Mouse (Mus musculus) embryonic facial prominence, embryonic 11.5 days (tissue): ENCODE measurements around the gene Lgals7. TPM values are rescaled to one million over a fixed set of nuclear protein-coding genes. Genes with fewer than 3 reads are reported as not detected.

ENCODE experiments used
- ATAC-seq: fragments of 200-750 bp; cut with Nextera tagmentation; replicated peaks from 2 replicates; pipeline ENCODE4 v1.8.0; 2017; ENCODE audit warnings: low read depth; ENCODE audit not compliant: insufficient number of reproducible peaks, low FRiP score, low TSS enrichment
- DNase-seq: peaks from one replicate; pipeline ENCODE4 v3.0.0-alpha.2; 2015; ENCODE audit warnings: low spot score
- H3K27ac ChIP-seq: fragments of 300-500 bp; sonication (generic); replicated peaks from 2 replicates; pipeline ENCODE4 v1.5.1; 2014; ENCODE audit warnings: mild to moderate bottlenecking, low read depth, low read length, control low read depth
- H3K27me3 ChIP-seq: fragments of 300-500 bp; sonication (generic); 2 replicates; pipeline ENCODE4 v1.6.1; 2014; ENCODE audit warnings: mild to moderate bottlenecking, low read length, moderate library complexity, mixed read lengths; ENCODE audit not compliant: control insufficient read depth, insufficient read depth
- H3K36me3 ChIP-seq: fragments of 300-500 bp; sonication (generic); replicated peaks from 2 replicates; pipeline ENCODE4 v1.6.1; 2014; ENCODE audit warnings: low read depth, mild to moderate bottlenecking, low read length, moderate library complexity, mixed read lengths; ENCODE audit not compliant: control insufficient read depth, insufficient read depth
- H3K4me1 ChIP-seq: fragments of 300-500 bp; sonication (generic); 2 replicates; pipeline ENCODE4 v1.6.1; 2014; ENCODE audit warnings: low read length, mixed read lengths; ENCODE audit not compliant: control insufficient read depth, insufficient read depth
- H3K4me2 ChIP-seq: fragments of 300-500 bp; sonication (generic); 2 replicates; pipeline ENCODE4 v1.6.1; 2014; ENCODE audit warnings: low read depth, mild to moderate bottlenecking, control low read depth, low read length, moderate library complexity
- H3K4me3 ChIP-seq: fragments of 300-500 bp; sonication (generic); 2 replicates; pipeline ENCODE4 v1.5.1; 2014; ENCODE audit warnings: low read depth, low read length, control low read depth
- H3K9ac ChIP-seq: fragments of 300-500 bp; sonication (generic); replicated peaks from 2 replicates; pipeline ENCODE4 v1.6.1; 2014; ENCODE audit warnings: mild to moderate bottlenecking, control low read depth, low read length
- H3K9me3 ChIP-seq: fragments of 300-500 bp; sonication (generic); replicated peaks from 2 replicates; pipeline ENCODE4 v1.6.1; 2016; ENCODE audit warnings: mild to moderate bottlenecking, low read length, inconsistent platforms, mixed read lengths; ENCODE audit not compliant: control insufficient read depth
- WGBS: fragments of 180-500 bp; shearing (Covaris S2); extraction: QIAGEN DNeasy Blood & Tissue Kit; methylation state at CpG from one replicate; pipeline ENCODE4 v1.1.7; 2014; 5-methylcytosine and 5-hydroxymethylcytosine counted together
- polyA plus RNA-seq: library from polyadenylated mRNA; unstranded; fragments of >200 nt; fragmentation: Nextera tagmentation; extraction: Ambion mirVana; gene quantifications from 2 replicates; pipeline ENCODE4 v1.2.1, GENCODE M21; 2014

The Lgals7 gene
- polyA plus RNA-seq, 1 experiment from 2014 or later: 0.98 TPM

DNA sequence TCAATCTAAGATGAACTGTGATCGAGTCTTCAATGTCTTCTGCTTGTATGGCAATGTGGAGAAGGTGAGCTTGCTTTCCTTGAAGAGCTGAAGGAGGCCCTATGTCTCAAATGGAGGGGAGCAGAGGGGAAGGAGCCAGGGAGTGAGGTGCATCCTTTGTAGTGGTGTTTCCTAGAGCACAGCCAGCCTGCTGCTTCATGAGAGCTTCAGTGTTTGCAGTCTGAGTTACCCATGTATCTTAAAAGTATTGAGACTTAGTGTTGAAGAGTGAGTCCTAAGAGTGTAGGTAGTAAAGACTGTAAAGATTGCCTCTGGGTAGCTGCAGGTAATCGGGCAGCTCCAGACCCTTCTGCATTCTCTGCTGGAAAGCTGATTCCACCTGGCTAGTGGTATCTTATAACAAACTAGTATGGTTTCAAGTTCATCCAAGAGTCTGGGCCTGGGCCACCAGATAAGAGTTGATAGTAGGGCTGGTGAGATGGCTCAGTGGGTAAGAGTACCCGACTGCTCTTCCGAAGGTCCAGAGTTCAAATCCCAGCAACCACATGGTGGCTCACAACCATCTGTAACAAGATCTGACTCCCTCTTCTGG lies 44.7 kb upstream of the Lgals7 start:
- Histone ChIP-seq H3K27me3 (no peaks in the 10 kb centered on the region), H3K4me1 (no peaks in the 10 kb centered on the region; the same call in 1 of the 2 replicates), H3K36me3 (peaks cover 51% of the 10 kb centered on the region), H3K4me2 (no peak overlapping the region), H3K9ac (no peak overlapping the region), H3K9me3 (no peaks in the 10 kb centered on the region), H3K4me3 (no peak overlapping the region), H3K27ac (no peak overlapping the region)
- DNase-seq (no peak), ATAC-seq (no peak)
- 87% methylated on average over 4 of the region's 4 CpGs for WGBS

DNA sequence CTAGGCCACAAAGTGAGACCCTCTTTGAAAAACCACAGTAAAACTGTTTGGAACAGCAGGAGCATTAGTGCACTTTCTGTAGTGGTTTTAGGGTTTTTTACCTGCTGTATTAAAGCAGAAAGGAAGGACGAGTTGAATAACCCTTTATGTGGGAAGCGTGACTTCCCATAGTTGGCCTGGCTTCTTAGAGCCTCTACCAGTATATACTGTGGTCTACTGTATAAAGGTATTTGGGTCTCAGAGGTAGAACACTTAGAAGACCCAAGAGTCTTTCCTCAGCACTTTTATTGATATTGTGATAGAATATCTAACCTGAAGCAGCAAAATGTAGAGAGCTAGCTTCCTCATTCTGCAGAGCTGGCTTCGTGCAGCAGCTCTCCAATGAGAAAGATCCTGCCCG lies 44.1 kb upstream of the Lgals7 start:
- H3K4me2 ChIP-seq: no peak overlapping the region
- H3K36me3 ChIP-seq: peaks cover 51% of the 10 kb centered on the region
- 89% methylated on average over 4 of the region's 4 CpGs for WGBS
- H3K9ac ChIP-seq: no peak overlapping the region
- H3K9me3 ChIP-seq: no peaks in the 10 kb centered on the region
- H3K4me3 ChIP-seq: no peak overlapping the region
- H3K27me3 ChIP-seq: no peaks in the 10 kb centered on the region
- ATAC-seq (no peak), DNase-seq (no peak)
- H3K27ac ChIP-seq: no peak overlapping the region
- no peaks in the 10 kb centered on the region; the same call in 1 of the 2 replicates for H3K4me1 ChIP-seq

DNA sequence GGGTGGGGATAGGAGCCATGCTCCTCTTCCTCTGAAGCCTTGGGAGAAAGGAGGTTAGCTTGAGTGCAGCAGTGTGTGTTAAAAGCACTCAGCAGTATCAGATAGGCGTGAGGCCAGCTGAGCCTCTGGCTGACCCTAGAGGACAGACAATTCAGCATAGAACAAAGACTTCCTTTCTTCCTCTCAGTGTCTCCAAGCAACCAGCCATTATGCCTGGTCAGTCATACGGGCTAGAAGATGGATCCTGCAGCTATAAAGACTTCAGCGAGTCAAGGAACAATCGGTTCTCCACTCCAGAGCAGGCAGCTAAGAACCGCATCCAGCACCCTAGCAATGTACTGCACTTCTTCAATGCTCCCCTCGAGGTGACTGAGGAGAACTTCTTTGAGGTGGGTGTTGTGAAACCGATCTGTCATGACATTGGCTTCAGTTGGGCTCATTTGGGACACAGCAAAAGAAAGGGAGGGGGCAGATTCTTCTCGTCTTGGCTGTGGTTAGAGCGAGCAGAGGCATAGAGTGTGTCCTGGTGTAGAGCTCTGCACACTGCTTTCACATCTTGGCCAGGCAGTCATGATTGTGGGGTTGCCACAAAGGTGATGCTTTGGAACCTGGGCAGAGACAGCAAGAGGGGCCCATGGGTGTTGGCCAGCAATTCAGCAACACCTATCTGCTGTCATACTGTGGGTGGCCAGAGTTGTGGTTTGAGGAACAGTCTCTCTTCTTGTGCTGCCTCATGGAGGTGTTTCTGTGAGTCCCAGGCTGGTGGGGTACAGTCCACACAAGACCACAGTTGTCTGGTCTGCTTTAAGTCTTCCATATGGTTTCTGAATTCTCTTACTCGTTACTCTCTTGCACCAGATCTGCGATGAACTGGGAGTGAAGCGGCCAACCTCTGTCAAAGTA lies 43.0 kb upstream of the Lgals7 start:
- no peaks in the 10 kb centered on the region; the same call in 1 of the 2 replicates for H3K4me1 ChIP-seq
- peak; percentile 17; the same call in 1 of the 2 replicates for ATAC-seq
- H3K4me3 ChIP-seq: no peak overlapping the region
- H3K27me3 ChIP-seq: no peaks in the 10 kb centered on the region
- H3K27ac ChIP-seq: no peak overlapping the region; the same call in 1 of the 2 replicates
- WGBS: 61% methylated on average over 12 of the region's 12 CpGs
- no peak overlapping the region for H3K9ac ChIP-seq
- H3K36me3 ChIP-seq: peaks cover 45% of the 10 kb centered on the region
- H3K4me2 ChIP-seq: no peak overlapping the region
- no peak for DNase-seq
- H3K9me3 ChIP-seq: no peaks in the 10 kb centered on the region

DNA sequence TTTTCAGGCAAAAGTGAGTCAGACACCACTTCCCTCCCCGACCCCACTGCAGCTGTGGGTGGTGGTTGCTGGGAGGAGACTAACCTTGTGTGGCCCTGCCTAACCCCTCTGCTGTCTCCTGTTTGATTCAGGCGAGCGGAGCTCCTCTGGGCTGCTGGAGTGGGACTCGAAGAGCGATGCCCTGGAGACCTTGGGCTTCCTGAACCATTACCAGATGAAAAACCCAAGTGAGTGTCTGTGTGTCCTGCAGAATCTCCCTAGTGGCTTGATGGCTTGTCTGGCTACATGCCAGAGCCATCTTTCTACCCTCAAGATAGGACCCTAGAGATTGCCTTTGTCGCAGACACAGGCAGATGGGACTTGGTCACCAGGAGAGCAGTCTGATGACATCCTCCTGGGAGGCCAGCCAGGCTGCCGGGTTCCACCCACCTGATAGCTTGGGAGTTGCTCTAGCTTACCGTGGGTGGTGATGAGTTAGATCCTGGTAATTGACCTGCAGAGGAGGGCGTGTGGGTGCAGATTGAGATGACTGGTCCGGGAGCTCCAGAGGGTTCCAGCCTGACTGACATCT lies 42.3 kb upstream of the Lgals7 start:
- H3K4me2 ChIP-seq: no peak overlapping the region
- H3K27me3 ChIP-seq: no peaks in the 10 kb centered on the region
- no peaks in the 10 kb centered on the region for H3K9me3 ChIP-seq
- no peak for DNase-seq
- 78% methylated on average over 10 of the region's 10 CpGs for WGBS
- H3K36me3 ChIP-seq: peaks cover 39% of the 10 kb centered on the region
- peak; percentile 20; the same call in 1 of the 2 replicates for ATAC-seq
- H3K4me1 ChIP-seq: no peaks in the 10 kb centered on the region; the same call in 1 of the 2 replicates
- H3K4me3 ChIP-seq: no peak overlapping the region
- no peak overlapping the region for H3K27ac ChIP-seq
- no peak overlapping the region for H3K9ac ChIP-seq

DNA sequence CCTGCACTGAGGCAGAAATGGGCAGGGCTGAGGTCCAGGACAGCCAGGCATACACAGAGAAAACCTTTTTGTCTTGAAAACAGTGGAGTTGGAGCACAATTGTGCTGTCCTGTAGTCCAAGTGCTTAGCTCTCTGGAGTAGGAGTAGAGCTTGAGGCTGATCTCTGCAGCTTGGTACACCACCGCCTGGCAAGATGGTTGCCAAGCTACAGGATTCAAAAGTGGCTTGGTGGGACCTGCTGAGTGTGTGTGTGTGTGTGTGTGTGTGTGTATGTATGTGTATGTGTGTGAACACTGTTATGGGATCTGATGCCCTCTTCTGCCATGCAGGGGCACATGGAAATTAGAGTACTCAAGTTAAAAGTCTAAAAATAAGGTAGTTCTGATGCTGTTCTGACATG lies 41.1 kb upstream of the Lgals7 start:
- no peaks in the 10 kb centered on the region for H3K4me1 ChIP-seq

DNA sequence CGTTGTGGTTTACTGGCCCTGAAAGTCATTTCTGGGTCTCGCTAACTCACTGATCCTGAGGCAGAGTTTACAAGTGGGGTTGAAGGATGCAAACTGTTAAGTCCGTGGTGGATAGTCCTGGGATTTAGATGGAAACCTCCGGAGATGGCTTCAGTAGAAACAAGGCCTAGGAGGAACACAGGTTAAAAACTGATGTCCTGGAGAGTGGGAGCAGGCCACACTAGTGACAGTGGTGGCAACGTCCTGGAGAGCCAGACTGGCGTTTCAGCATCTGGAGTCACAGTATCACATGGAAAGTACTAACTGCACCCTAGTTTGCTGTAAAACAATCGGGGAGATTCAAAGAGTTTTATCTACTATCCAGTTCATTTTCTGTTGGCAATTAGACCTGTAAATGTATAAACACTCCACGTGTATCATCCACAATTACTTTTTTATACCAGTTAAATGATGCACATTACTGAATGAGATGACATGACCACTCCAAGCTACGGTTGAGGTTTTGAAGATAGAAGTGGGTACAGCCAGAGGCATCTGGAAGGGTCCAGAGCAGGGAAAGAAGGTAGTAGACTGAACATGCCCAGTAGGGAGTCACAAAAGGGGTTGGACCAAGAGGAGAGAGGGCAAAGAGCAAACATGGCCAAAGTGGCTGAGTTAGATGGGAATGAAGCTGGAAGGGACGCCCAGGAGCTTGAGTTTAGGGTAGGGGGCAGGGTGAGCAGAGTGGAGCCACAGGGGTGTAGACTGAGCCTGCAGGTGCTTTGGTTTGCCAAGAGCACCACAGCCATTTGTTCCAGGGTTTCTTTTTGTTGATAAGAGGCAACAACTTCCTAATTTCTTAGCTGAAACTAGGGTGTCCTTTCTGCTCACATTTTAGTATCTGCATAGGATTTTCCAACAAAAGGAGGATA lies 40.4 kb upstream of the Lgals7 start:
- DNase-seq (no peak), ATAC-seq (no peak)
- no peak overlapping the region for H3K27ac ChIP-seq
- 56% methylated on average over 10 of the region's 10 CpGs for WGBS
- no peaks in the 10 kb centered on the region for H3K27me3 ChIP-seq
- no peaks in the 10 kb centered on the region for H3K4me1 ChIP-seq
- H3K36me3 ChIP-seq: peaks cover 25% of the 10 kb centered on the region
- H3K4me3 ChIP-seq: no peak overlapping the region
- H3K4me2 ChIP-seq: no peak overlapping the region
- H3K9ac ChIP-seq: no peak overlapping the region
- H3K9me3 ChIP-seq: no peaks in the 10 kb centered on the region

More for the DNA sequence above, 41.1 kb upstream of the Lgals7 start:
- Histone ChIP-seq H3K9ac (no peak overlapping the region), H3K9me3 (no peaks in the 10 kb centered on the region), H3K4me3 (no peak overlapping the region), H3K27ac (no peak overlapping the region), H3K36me3 (peaks cover 29% of the 10 kb centered on the region), H3K27me3 (no peaks in the 10 kb centered on the region), H3K4me2 (no peak overlapping the region)
- 66% methylated on average over 1 of the region's 1 CpGs for WGBS
- DNase-seq: no peak
- ATAC-seq: no peak

DNA sequence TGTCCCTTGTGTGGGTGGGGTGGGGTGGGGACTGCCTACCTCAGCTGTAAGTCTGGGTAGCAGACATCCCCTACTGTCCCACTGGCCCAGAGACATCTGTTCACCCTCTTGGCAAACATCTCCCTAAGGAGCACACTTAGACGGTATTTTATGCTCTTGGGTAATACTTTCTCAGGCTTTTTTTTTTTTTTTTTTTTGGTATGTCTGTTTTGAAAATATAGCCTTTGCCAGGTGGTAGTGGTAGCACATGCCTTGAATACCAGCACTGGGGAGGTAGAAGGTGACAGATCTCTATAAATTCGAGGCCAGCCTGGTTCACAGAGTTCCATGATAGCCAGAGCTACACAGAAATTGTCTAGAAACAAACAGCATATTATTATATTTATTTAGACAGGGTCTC lies 39.7 kb upstream of the Lgals7 start:
- WGBS: 60% methylated on average over 2 of the region's 2 CpGs
- Histone ChIP-seq H3K4me2 (no peak overlapping the region), H3K9ac (no peak overlapping the region), H3K4me3 (no peak overlapping the region), H3K27me3 (no peaks in the 10 kb centered on the region), H3K27ac (no peak overlapping the region), H3K36me3 (peaks cover 21% of the 10 kb centered on the region), H3K4me1 (no peaks in the 10 kb centered on the region), H3K9me3 (no peaks in the 10 kb centered on the region)
- ATAC-seq (no peak), DNase-seq (no peak)
